Mouse (Mus musculus) ZHBTc4 (cell line): ENCODE data around the gene Olfr239.
"Not testable (repeated sequence)": the region's sequence is repeated elsewhere in the genome, so short reads cannot be mapped to it uniquely, and the experiment has no call there.

Experiments
- DNase-seq: peaks from one replicate; pipeline ENCODE4 v3.0.0-alpha.2; 2011; ENCODE audit warnings: low read depth, low spot score

Gene Olfr239

DNA sequence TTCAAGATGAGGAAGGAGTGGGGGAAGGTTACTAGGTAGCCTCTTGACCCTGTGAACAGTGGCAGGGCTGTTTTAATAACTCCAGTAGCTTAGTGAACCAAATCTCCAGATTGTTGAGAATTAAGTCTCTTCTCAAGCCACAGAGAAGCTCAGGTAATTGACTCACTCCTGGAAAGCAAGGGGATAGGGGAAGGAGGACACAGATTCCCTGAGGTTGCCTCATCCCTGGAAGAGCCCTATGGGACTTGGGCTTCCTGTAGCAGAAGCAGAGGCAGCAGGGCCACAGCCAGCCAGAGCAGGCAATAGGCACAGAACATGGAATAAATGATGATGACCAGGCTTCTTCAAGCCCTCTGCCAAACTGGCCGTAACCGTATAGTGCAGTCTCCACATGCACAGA lies at the start of gene Olfr239:
Gene Olfr239 (plus strand): TSS at position 301 of the 400 bp plus-strand sequence.
- not testable (repeated sequence) for DNase-seq

DNA sequence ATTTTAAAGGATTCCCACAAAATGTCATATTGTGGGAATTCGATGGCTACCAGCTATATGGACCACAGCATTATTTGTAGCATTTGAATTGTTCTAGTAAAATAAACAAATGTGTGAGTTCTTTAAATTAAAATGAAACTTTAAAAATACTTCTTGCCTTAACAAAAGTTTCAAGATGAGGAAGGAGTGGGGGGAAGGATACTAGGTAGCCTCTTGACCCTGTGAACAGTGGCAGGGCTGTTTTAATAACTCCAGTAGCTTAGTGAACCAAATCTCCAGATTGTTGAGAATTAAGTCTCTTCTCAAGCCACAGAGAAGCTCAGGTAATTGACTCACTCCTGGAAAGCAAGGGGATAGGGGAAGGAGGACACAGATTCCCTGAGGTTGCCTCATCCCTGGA lies 23.0 kb upstream of the Olfr239 start, which contains the start of gene Olfr55:
Gene Olfr55 (plus strand): TSS at position 301 of the 400 bp plus-strand sequence.
- not testable (repeated sequence) for DNase-seq

DNA sequence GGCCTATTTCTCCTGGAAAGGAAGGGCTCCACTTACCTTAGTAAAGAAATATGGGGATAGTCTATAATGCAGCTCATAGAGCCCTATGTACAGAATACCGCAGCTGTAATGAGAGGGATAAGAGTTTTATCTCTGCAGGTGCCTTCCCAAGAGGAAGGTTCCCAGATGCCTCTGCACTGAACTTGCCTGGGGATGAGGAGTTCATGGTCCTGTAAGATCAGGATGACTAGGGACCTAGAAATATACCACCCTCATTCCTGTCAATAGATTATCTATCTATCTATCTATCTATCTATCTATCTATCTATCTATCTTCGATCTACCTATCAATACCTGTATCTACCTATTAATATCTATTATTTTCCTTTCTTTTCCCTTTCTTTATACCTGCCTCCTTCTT lies 30.5 kb downstream of the Olfr239 start, which contains the start of gene Olfr1564:
Gene Olfr1564 (minus strand): TSS at position 101 of the 400 bp plus-strand sequence.
- DNase-seq, result no peak

DNA sequence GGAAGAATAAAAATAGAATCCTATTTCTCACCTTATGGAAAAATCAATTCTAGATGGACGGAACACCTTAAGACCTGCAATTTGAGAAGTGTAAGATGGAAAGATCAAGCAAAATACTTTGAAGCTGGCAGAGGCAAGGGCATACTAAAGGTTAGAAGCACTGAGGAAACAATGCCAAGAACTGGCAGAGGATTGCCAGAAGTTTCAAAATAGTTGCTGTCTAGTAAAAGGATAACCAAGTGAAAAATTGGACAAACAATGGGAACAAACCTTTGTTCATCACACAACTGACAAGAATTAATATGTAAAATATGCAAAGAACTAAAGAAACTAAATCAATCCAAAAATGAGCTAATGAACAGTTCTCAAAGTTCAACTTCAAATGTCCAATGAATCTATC lies 45.5 kb downstream of the Olfr239 start:
- not testable (repeated sequence) for DNase-seq
